Mouse (Mus musculus) embryonic facial prominence, embryonic 13.5 days (tissue): ENCODE results near the gene Ndufb4. TPM values are rescaled to one million over a fixed set of nuclear protein-coding genes. Genes with fewer than 3 reads are reported as not detected.
"Not testable (repeated sequence)": the region's sequence is repeated elsewhere in the genome, so short reads cannot be mapped to it uniquely, and the experiment has no call there.

ENCODE experiments used
- ATAC-seq: fragments of 200-750 bp; cut with Nextera tagmentation; 2 replicates; pipeline ENCODE4 v1.8.0; 2017; ENCODE audit warnings: low read depth; ENCODE audit not compliant: insufficient number of reproducible peaks, insufficient read depth, low FRiP score, low TSS enrichment
- H3K27ac ChIP-seq: fragments of 300-500 bp; sonication (generic); 2 replicates; pipeline ENCODE4 v1.5.1; 2015; ENCODE audit warnings: moderate library complexity, mild to moderate bottlenecking, inconsistent platforms
- H3K27me3 ChIP-seq: fragments of 300-500 bp; sonication (generic); 2 replicates; pipeline ENCODE4 v1.6.1; 2015; ENCODE audit warnings: mild to moderate bottlenecking, inconsistent platforms
- H3K36me3 ChIP-seq: fragments of 300-500 bp; sonication (generic); 2 replicates; pipeline ENCODE4 v1.6.1; 2015; ENCODE audit warnings: mild to moderate bottlenecking, inconsistent platforms
- H3K4me1 ChIP-seq: fragments of 300-500 bp; sonication (generic); 2 replicates; pipeline ENCODE4 v1.6.1; 2015; ENCODE audit warnings: inconsistent platforms
- H3K4me2 ChIP-seq: fragments of 300-500 bp; sonication (generic); 2 replicates; pipeline ENCODE4 v1.6.1; 2015; ENCODE audit warnings: moderate library complexity, mild to moderate bottlenecking, inconsistent platforms
- H3K4me3 ChIP-seq: fragments of 300-500 bp; sonication (generic); 2 replicates; pipeline ENCODE4 v1.5.1; 2015; ENCODE audit warnings: mild to moderate bottlenecking, inconsistent platforms
- H3K9ac ChIP-seq: fragments of 300-500 bp; sonication (generic); 2 replicates; pipeline ENCODE4 v1.6.1; 2015; ENCODE audit warnings: mild to moderate bottlenecking, inconsistent platforms
- H3K9me3 ChIP-seq: fragments of 300-500 bp; sonication (generic); 2 replicates; pipeline ENCODE4 v1.6.1; 2016; ENCODE audit warnings: inconsistent platforms
- WGBS: fragments of 180-500 bp; shearing (Covaris S2); methylation state at CpG from one replicate; pipeline ENCODE4 v1.1.7; 2015; ENCODE audit warnings: mixed read lengths; 5-methylcytosine and 5-hydroxymethylcytosine counted together
- polyA plus RNA-seq: library from polyadenylated mRNA; unstranded; fragments of >200 nt; fragmentation: Nextera tagmentation; extraction: Ambion mirVana; gene quantifications from 2 replicates; pipeline ENCODE4 v1.2.1, GENCODE M21; 2015

The Ndufb4 gene
- polyA plus RNA-seq, 1 experiment from 2014 or later, result 58.3 TPM

DNA sequence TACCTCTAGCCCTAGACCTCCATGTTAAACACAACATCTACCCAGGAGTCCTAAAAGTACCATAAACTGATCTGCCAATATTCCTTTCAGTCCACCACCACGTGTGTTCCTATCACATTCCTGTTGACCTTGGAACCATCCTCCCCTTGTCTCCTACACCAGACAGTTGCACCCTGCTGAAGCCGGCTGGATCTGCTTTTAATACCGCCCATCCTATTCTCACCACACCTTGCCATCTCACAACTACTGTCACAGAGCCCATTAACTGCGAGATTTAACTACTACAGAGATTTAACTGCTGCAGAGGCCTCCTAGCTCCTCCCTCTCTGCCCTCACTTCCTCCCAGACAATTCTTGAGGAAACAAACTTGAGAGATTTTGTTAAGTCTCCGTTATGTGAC, 2.8 kb downstream of the Ndufb4 start:
- Histone ChIP-seq H3K27me3 (no peaks in the 10 kb centered on the region), H3K4me2 (no peak overlapping the region), H3K27ac (no peak overlapping the region), H3K36me3 (peaks cover 24% of the 10 kb centered on the region), H3K9ac (no peak overlapping the region), H3K4me1 (peaks cover 15% of the 10 kb centered on the region), H3K9me3 (no peaks in the 10 kb centered on the region), H3K4me3 (no peak overlapping the region)
- 92% methylated on average over 5 of the region's 5 CpGs for WGBS
- no peak for ATAC-seq

DNA sequence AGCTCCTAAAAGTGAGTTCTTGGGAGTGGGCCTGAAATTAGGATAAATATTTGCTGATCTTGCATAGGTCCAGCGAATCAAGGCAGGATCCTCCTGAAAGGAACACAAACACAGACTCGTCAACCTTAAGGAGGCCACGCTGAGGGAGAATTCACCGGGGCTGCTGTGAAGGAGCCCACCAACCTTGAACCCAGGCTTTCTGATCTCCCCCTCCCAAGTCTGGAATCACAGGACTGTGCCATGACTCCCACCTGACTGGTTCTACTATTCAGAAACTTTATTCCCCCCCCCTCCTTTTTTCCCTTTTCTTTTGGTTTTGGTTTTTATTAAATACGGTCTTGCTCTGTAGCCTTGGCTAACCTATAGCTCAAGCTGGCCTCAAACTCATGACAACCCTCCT, 5.2 kb downstream of the Ndufb4 start:
- H3K27me3 ChIP-seq, result no peaks in the 10 kb centered on the region
- H3K9ac ChIP-seq, result no peak overlapping the region
- no peaks in the 10 kb centered on the region for H3K9me3 ChIP-seq
- WGBS, result 86% methylated on average over 5 of the region's 5 CpGs
- peaks cover 12% of the 10 kb centered on the region for H3K4me1 ChIP-seq
- H3K36me3 ChIP-seq, result peaks cover 42% of the 10 kb centered on the region
- no peak for ATAC-seq
- H3K27ac ChIP-seq, result no peak overlapping the region
- H3K4me2 ChIP-seq, result no peak overlapping the region
- no peak overlapping the region for H3K4me3 ChIP-seq

DNA sequence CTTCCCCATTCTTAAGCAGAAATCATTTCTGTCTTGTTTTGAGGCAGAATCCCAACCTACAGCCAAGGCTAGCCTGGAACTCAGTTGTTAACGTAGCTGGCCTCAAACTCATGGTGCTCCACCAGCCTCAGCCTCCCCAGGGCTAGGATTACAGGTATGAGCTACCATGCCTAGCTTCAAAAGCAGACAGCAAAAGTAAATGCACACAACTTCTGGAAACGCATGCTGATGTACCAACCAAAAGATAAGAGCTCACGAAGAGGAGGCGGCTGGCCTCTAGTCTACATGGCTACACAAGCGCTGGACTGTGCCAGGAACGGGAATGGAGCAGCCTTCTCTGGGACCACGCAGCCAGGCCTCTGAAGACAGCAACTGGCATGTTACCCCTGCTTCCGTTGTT, 6.3 kb downstream of the Ndufb4 start:
- Histone ChIP-seq H3K27me3 (no peaks in the 10 kb centered on the region), H3K9ac (no peak overlapping the region)
- 94% methylated on average over 8 of the region's 8 CpGs for WGBS

DNA sequence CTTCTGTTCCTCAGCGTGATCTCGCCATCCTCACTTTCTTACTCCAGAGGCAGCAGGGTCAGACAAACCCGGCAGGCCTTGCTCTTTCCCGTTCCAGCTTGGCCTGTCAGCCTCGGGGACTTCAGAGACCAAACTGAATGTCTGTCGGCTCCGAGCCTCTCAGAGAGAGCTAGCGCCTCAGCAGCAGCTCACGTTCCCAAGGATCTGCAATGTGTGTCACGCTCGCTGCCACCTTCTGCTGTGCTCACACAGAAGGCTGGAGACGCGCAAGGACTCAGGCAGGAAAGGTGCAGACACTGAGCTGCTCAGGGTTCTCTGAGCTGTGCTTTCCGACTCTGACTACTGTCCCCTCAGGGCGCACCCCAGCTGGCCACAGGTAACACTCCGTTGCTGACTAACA, 7.2 kb downstream of the Ndufb4 start:
- Histone ChIP-seq H3K4me2 (no peak overlapping the region), H3K27ac (no peak overlapping the region), H3K9ac (peak overlapping the region; percentile 40; the same call in 1 of the 2 replicates), H3K27me3 (no peaks in the 10 kb centered on the region), H3K4me3 (no peak overlapping the region), H3K9me3 (no peaks in the 10 kb centered on the region), H3K36me3 (peaks cover 42% of the 10 kb centered on the region), H3K4me1 (peaks cover under 1% of the 10 kb centered on the region)
- 82% methylated on average over 16 of the region's 16 CpGs for WGBS
- ATAC-seq, result no peak

More for the DNA sequence above, 6.3 kb downstream of the Ndufb4 start:
- no peak for ATAC-seq
- Histone ChIP-seq H3K4me2 (no peak overlapping the region), H3K9me3 (no peaks in the 10 kb centered on the region), H3K4me3 (no peak overlapping the region), H3K27ac (no peak overlapping the region), H3K4me1 (peaks cover 9% of the 10 kb centered on the region), H3K36me3 (peaks cover 42% of the 10 kb centered on the region)

DNA sequence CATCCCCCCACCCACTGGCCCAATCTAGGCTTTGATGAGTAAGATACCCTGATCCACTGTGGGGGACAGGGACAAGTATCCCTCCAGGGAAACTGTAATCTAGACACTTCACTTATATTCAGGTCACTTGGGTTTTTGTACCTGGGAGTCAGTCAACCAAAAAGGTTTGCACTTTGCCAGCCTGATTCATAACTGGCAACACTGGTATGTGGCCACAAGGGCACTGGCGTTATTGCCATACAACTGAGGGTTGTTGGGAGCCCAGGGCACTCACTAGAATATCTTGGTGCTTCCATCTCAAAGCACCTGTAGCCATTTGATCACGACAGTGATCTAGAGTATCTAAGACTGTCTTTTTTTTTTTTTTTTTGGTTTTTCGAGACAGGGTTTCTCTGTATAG, 8.5 kb downstream of the Ndufb4 start:
- H3K4me2 ChIP-seq, result no peak overlapping the region
- H3K27me3 ChIP-seq, result no peaks in the 10 kb centered on the region
- H3K36me3 ChIP-seq, result peaks cover 38% of the 10 kb centered on the region
- H3K9ac ChIP-seq, result no peak overlapping the region
- H3K4me3 ChIP-seq, result no peak overlapping the region
- no peaks in the 10 kb centered on the region for H3K9me3 ChIP-seq
- no peak overlapping the region for H3K27ac ChIP-seq
- H3K4me1 ChIP-seq, result no peaks in the 10 kb centered on the region
- no peak for ATAC-seq
- WGBS, result 87% methylated on average over 3 of the region's 3 CpGs

DNA sequence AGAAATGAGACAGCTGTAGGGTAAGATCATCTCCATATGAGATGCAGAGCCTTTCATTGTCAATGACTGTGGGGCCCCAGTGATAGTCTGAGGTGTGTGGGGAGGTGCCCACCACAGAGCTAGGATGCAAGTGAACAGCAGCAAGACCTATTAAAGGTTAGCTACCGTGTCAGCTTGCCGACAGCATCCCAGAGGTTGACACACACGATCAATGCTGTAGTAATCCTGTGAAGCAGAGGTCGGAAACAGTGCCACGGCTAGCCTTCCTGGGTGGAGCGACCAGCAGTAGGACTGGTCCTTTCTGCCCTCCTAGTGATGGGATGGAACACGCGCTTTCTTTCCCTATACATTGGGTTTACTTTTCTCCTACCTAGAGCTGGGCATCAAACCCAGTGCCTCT, 9.0 kb downstream of the Ndufb4 start:
- no peak overlapping the region for H3K4me2 ChIP-seq
- no peaks in the 10 kb centered on the region for H3K9me3 ChIP-seq
- no peaks in the 10 kb centered on the region for H3K27me3 ChIP-seq
- H3K36me3 ChIP-seq, result peaks cover 37% of the 10 kb centered on the region
- no peak overlapping the region for H3K4me3 ChIP-seq
- 94% methylated on average over 8 of the region's 8 CpGs for WGBS
- H3K27ac ChIP-seq, result no peak overlapping the region
- no peak for ATAC-seq
- H3K4me1 ChIP-seq, result no peaks in the 10 kb centered on the region
- H3K9ac ChIP-seq, result no peak overlapping the region

DNA sequence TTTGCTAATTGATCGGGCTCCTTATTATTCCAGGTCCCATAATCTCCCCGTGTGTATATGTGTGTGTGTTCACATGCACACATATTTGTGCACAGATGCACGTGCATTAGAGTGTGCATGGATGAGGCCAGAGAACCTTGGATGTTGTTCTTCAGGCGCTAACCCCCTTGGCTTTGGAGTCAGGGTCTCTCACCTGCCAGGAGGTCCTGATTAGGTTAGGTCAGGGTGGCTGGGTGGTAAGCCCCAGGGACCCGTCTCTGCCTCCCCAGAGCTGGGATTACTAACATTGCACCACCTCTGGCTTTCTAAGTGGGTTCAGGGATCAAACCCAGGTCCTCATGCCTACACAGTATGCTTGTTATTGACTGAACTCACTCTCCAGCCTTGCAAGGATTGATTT, 9.8 kb downstream of the Ndufb4 start:
- no peaks in the 10 kb centered on the region for H3K4me1 ChIP-seq
- WGBS, result 93% methylated on average over 5 of the region's 5 CpGs

DNA sequence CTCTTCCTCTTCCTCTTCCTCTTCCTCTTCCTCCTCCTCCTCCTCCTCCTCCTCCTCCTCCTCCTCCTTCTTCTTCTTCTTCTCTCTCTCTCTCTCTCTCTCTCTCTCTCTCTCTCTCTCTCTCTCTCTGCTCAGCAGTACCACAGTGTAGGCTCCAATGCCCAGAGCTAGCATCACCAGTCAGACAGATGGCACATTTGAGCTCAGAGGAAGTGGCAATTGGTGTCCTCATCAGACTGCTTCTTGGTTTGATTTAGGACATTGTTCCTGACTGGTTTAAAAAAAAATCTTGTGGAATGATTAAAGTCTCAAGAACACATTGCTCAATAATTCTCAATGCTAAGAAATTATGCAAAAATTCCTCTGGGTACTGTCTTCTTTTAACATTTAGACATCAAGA, 13.7 kb downstream of the Ndufb4 start:
- not testable (repeated sequence) for H3K4me3 ChIP-seq, ATAC-seq

More for the DNA sequence above, 9.8 kb downstream of the Ndufb4 start:
- no peak overlapping the region for H3K4me2 ChIP-seq
- no peak overlapping the region for H3K4me3 ChIP-seq
- H3K36me3 ChIP-seq, result peaks cover 37% of the 10 kb centered on the region
- ATAC-seq, result no peak
- no peaks in the 10 kb centered on the region for H3K27me3 ChIP-seq
- H3K9me3 ChIP-seq, result no peaks in the 10 kb centered on the region
- H3K27ac ChIP-seq, result no peak overlapping the region
- H3K9ac ChIP-seq, result no peak overlapping the region

DNA sequence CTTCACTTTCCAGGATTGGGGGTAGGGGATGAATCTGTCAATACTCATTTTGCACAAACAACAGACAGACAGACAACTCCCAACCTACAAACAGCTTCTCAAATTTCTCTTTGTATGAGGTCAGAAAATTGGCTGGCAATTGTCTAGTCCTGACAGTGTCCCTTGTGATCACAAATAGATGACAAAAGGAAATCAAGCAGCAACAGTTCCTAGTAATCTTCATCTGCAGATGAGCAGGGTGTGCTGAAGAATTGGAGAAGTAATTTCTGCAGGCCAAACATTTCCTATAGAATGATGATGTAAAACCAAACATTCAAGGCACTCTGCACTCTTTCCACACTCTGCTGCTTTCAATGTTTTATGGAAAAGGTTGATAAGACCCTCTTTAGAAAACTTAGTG, 16.5 kb downstream of the Ndufb4 start:
- no peaks in the 10 kb centered on the region for H3K27me3 ChIP-seq
- no peaks in the 10 kb centered on the region for H3K9me3 ChIP-seq
- ATAC-seq, result no peak
- H3K9ac ChIP-seq, result no peak overlapping the region
- no peaks in the 10 kb centered on the region for H3K36me3 ChIP-seq
- H3K4me2 ChIP-seq, result no peak overlapping the region
- no peak overlapping the region for H3K4me3 ChIP-seq
- H3K4me1 ChIP-seq, result no peaks in the 10 kb centered on the region
- no peak overlapping the region for H3K27ac ChIP-seq

More for the DNA sequence above, 13.7 kb downstream of the Ndufb4 start:
- H3K9ac ChIP-seq, H3K36me3 ChIP-seq, H3K27ac ChIP-seq, H3K9me3 ChIP-seq, H3K4me1 ChIP-seq, H3K4me2 ChIP-seq, H3K27me3 ChIP-seq: not testable (repeated sequence)

DNA sequence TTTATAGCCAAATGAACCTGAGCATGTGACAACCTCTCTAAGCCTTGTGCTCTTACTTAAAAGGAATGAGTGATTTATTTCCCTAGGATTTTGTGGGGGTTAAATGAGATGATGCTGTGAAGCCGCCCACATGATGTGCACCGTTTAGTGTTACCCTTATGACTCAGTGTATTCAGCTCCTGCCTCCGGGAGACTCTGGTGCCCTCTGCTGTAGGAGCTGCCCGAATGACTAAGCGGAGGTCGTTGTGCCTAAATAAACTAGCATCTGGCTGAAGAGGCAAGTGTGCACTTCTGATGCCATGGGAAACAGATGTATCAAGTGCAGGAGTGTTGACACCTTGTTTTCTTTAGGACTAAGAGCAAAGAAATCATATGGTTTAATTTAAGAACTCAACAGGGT, 18.1 kb downstream of the Ndufb4 start:
- ATAC-seq, result no peak
- Histone ChIP-seq H3K27me3 (no peaks in the 10 kb centered on the region), H3K27ac (no peak overlapping the region), H3K4me3 (no peak overlapping the region), H3K4me2 (no peak overlapping the region), H3K9me3 (no peaks in the 10 kb centered on the region), H3K9ac (no peak overlapping the region), H3K4me1 (no peaks in the 10 kb centered on the region), H3K36me3 (no peaks in the 10 kb centered on the region)
- WGBS, result 59% methylated on average over 6 of the region's 6 CpGs

DNA sequence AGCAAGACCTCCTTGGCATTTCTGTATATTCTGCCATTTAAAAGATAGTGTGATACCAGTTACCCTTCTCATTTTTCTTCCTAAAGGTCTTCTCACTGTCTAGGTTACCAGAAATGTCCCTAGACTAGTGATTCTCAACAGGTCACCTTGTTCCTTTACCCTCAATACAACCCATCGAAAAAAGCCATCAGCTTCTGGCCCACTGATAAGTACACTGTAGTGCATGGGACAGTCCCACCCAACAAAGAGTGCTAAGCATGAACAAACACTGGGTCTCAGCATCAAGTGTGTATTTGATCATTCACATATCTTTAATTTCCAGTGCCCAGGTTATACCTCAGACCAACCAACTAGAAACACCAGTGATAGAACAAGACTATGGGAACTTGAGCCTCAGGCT, 19.2 kb downstream of the Ndufb4 start:
- 89% methylated on average over 1 of the region's 1 CpGs for WGBS
- H3K27ac ChIP-seq, result no peak overlapping the region
- H3K4me2 ChIP-seq, result no peak overlapping the region
- no peaks in the 10 kb centered on the region for H3K9me3 ChIP-seq
- no peaks in the 10 kb centered on the region for H3K36me3 ChIP-seq
- no peak overlapping the region for H3K4me3 ChIP-seq
- ATAC-seq, result no peak
- no peak overlapping the region for H3K9ac ChIP-seq
- H3K27me3 ChIP-seq, result no peaks in the 10 kb centered on the region
- no peaks in the 10 kb centered on the region for H3K4me1 ChIP-seq

DNA sequence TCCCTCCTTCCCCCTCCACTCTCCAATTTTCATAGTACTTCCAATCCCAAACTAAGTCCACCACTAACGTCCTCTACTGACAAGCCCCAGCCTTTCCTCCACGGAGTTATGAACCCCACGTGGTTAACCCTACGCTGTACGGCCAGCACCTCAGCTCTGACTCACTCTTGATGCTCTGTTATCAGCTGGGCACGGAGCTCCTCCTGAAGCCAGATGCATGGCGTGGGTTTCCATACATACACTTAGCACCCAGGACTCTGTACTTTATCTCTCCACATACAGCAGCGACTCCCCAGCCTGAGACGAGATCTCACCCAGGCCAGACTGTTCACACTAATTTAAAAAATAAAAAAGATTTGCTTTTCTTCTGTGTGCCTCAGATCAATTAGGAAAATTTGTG, 19.7 kb downstream of the Ndufb4 start:
- H3K27me3 ChIP-seq, result no peaks in the 10 kb centered on the region
- no peak overlapping the region for H3K4me2 ChIP-seq
- WGBS, result 72% methylated on average over 9 of the region's 9 CpGs
- no peak for ATAC-seq
- H3K27ac ChIP-seq, result no peak overlapping the region
- H3K9ac ChIP-seq, result no peak overlapping the region
- H3K9me3 ChIP-seq, result no peaks in the 10 kb centered on the region
- H3K36me3 ChIP-seq, result no peaks in the 10 kb centered on the region
- H3K4me3 ChIP-seq, result no peak overlapping the region
- no peaks in the 10 kb centered on the region for H3K4me1 ChIP-seq

DNA sequence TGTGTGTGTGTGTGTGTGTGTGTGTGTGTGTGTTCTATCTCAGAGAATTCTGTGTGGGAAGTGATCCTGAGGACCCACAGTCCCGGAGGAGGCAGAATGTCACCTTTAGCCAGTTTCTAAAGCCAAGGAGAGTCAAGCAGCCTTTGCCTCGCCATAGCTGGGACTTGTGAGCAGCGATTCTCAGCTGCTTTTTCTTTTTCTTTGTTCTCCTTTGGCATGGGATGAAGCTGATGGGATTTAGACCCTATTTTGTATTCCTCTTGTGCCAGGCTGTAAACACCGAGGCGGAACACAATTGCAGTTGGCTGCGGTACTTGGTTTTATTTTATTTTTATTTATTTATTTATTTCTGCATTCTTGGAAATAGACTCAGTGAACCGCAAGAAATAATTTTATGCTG, 25.2 kb downstream of the Ndufb4 start:
- no peak overlapping the region for H3K4me3 ChIP-seq
- no peaks in the 10 kb centered on the region for H3K9me3 ChIP-seq
- H3K4me1 ChIP-seq, result no peaks in the 10 kb centered on the region
- no peak for ATAC-seq
- WGBS, result 84% methylated on average over 7 of the region's 7 CpGs
- no peaks in the 10 kb centered on the region for H3K36me3 ChIP-seq
- no peak overlapping the region for H3K4me2 ChIP-seq
- H3K27ac ChIP-seq, result no peak overlapping the region
- no peaks in the 10 kb centered on the region for H3K27me3 ChIP-seq
- H3K9ac ChIP-seq, result no peak overlapping the region
